Mouse (Mus musculus) heart, embryonic 12.5 days (tissue): Measurements from ENCODE around the gene Bbs9. TPM values are rescaled to one million over a fixed set of nuclear protein-coding genes. Genes with fewer than 3 reads are reported as not detected.
A peak's percentile ranks its signal among the peaks of the same experiment; 100 is the strongest.

Experiments
- ATAC-seq: fragments of 200-750 bp; cut with Nextera tagmentation; 2 replicates; pipeline ENCODE4 v1.8.0; 2017; ENCODE audit warnings: moderate TSS enrichment, moderate library complexity; ENCODE audit not compliant: insufficient number of reproducible peaks, low FRiP score
- H3K27ac ChIP-seq: fragments of 300-500 bp; sonication (generic); 2 replicates; pipeline ENCODE4 v1.5.1; 2016; ENCODE audit warnings: mild to moderate bottlenecking, moderate library complexity; ENCODE audit not compliant: poor library complexity, severe bottlenecking
- H3K27me3 ChIP-seq: fragments of 300-500 bp; sonication (generic); replicated peaks from 2 replicates; pipeline ENCODE4 v1.6.1; 2016; ENCODE audit warnings: mild to moderate bottlenecking, moderate library complexity
- H3K36me3 ChIP-seq: fragments of 300-500 bp; sonication (generic); 2 replicates; pipeline ENCODE4 v1.6.1; 2016; ENCODE audit warnings: mild to moderate bottlenecking, moderate library complexity
- H3K4me1 ChIP-seq: fragments of 300-500 bp; sonication (generic); replicated peaks from 2 replicates; pipeline ENCODE4 v1.6.1; 2016; ENCODE audit warnings: mild to moderate bottlenecking
- H3K4me2 ChIP-seq: fragments of 300-500 bp; sonication (generic); 2 replicates; pipeline ENCODE4 v1.6.1; 2016; ENCODE audit warnings: mild to moderate bottlenecking, moderate library complexity
- H3K4me3 ChIP-seq: fragments of 300-500 bp; sonication (generic); 2 replicates; pipeline ENCODE4 v1.5.1; 2016; ENCODE audit warnings: mild to moderate bottlenecking
- H3K9ac ChIP-seq: fragments of 300-500 bp; sonication (generic); 2 replicates; pipeline ENCODE4 v1.6.1; 2016; ENCODE audit warnings: mild to moderate bottlenecking, moderate library complexity
- H3K9me3 ChIP-seq: fragments of 300-500 bp; sonication (generic); replicated peaks from 2 replicates; pipeline ENCODE4 v1.6.1; 2016; ENCODE audit warnings: mild to moderate bottlenecking, moderate library complexity
- WGBS: fragments of 180-500 bp; shearing (Covaris S2); methylation state at CpG from one replicate; pipeline ENCODE4 v1.1.7; 2016; 5-methylcytosine and 5-hydroxymethylcytosine counted together
- polyA plus RNA-seq: library from polyadenylated mRNA; unstranded; fragments of >200 nt; fragmentation: Nextera tagmentation; extraction: Ambion mirVana; gene quantifications from 2 replicates; pipeline ENCODE4 v1.2.1, GENCODE M21; 2016

The Bbs9 gene
- polyA plus RNA-seq = 7.8 and 8.0 TPM in 2 replicates

- Histone ChIP-seq H3K9ac (peak within 1 kb of the TSS; percentile 73), H3K36me3 (no peaks in the 10 kb centered on the region), H3K27ac (peak within 1 kb of the TSS; percentile 41; the same call in 1 of the 2 replicates), H3K9me3 (no peaks in the 10 kb centered on the region), H3K27me3 (no peaks in the 10 kb centered on the region), H3K4me1 (no peaks in the 10 kb centered on the region), H3K4me3 (peak within 1 kb of the TSS; percentile 60), H3K4me2 (peak within 1 kb of the TSS; percentile 92)
- ATAC-seq = peak; percentile 99
- under 1% methylated on average over 25 of the region's 25 CpGs for WGBS
Observed at GRCm38 (mm10) chr9:22475424-22475868, at the start of gene Bbs9. Gene Bbs9 (plus strand): TSS chr9:22475715.

GRCm38 (mm10) chr9:22428028-22428665 is 47.4 kb upstream of the Bbs9 start:
- H3K9ac ChIP-seq = no peak overlapping the region
- peaks cover 22% of the 10 kb centered on the region for H3K4me1 ChIP-seq
- 0 out of 2 replicates have a peak, but pooled peaks cover 5% of the 10 kb centered on the region for H3K9me3 ChIP-seq
- H3K27ac ChIP-seq = no peak overlapping the region
- ATAC-seq = no peak
- no peaks in the 10 kb centered on the region for H3K36me3 ChIP-seq
- no peaks in the 10 kb centered on the region for H3K27me3 ChIP-seq
- H3K4me2 ChIP-seq = no peak overlapping the region
- 58% methylated on average over 4 of the region's 4 CpGs for WGBS
- H3K4me3 ChIP-seq = no peak overlapping the region

GRCm38 (mm10) chr9:22428666-22429410 is 46.7 kb upstream of the Bbs9 start:
- no peak overlapping the region for H3K9ac ChIP-seq
- H3K4me3 ChIP-seq = no peak overlapping the region
- H3K27me3 ChIP-seq = no peaks in the 10 kb centered on the region
- H3K27ac ChIP-seq = no peak overlapping the region
- 79% methylated on average over 14 of the region's 14 CpGs for WGBS
- no peak for ATAC-seq
- peaks cover 15% of the 10 kb centered on the region for H3K4me1 ChIP-seq
- 0 out of 2 replicates have a peak, but pooled peaks cover 5% of the 10 kb centered on the region for H3K9me3 ChIP-seq
- H3K4me2 ChIP-seq = no peak overlapping the region
- no peaks in the 10 kb centered on the region for H3K36me3 ChIP-seq

GRCm38 (mm10) chr9:22429533-22430241 is 45.8 kb upstream of the Bbs9 start:
- H3K4me1 ChIP-seq = peaks cover 7% of the 10 kb centered on the region
- no peaks in the 10 kb centered on the region for H3K27me3 ChIP-seq
- peak overlapping the region; percentile 29; the same call in 1 of the 2 replicates for H3K4me2 ChIP-seq
- 0 out of 2 replicates have a peak, but pooled peaks cover 5% of the 10 kb centered on the region for H3K9me3 ChIP-seq
- H3K4me3 ChIP-seq = no peak overlapping the region
- H3K27ac ChIP-seq = no peak overlapping the region
- ATAC-seq = no peak
- H3K36me3 ChIP-seq = no peaks in the 10 kb centered on the region
- H3K9ac ChIP-seq = no peak overlapping the region
- 63% methylated on average over 15 of the region's 15 CpGs for whole genome bisulfite sequencing

- Histone ChIP-seq H3K36me3 (no peaks in the 10 kb centered on the region), H3K27me3 (no peaks in the 10 kb centered on the region), H3K9ac (no peak overlapping the region), H3K9me3 (0 out of 2 replicates have a peak, but pooled peaks cover 5% of the 10 kb centered on the region), H3K27ac (no peak overlapping the region), H3K4me1 (peaks cover 7% of the 10 kb centered on the region), H3K4me2 (0 out of 2 replicates have a peak overlapping the region, but pooled peaks have one; percentile 29), H3K4me3 (no peak overlapping the region)
- 34% methylated on average over 5 of the region's 5 CpGs for WGBS
- ATAC-seq = no peak
Observed at GRCm38 (mm10) chr9:22430315-22430840, 45.1 kb upstream of the Bbs9 start.

GRCm38 (mm10) chr9:22433221-22433620 is 42.3 kb upstream of the Bbs9 start:
- WGBS = 80% methylated on average over 2 of the region's 2 CpGs
- Histone ChIP-seq H3K4me3 (no peak overlapping the region), H3K4me1 (peaks cover 7% of the 10 kb centered on the region), H3K4me2 (no peak overlapping the region), H3K27me3 (no peaks in the 10 kb centered on the region), H3K27ac (no peak overlapping the region), H3K9ac (no peak overlapping the region), H3K36me3 (no peaks in the 10 kb centered on the region), H3K9me3 (0 out of 2 replicates have a peak, but pooled peaks cover 5% of the 10 kb centered on the region)
- ATAC-seq = no peak

GRCm38 (mm10) chr9:22434101-22434500 is 41.4 kb upstream of the Bbs9 start:
- Histone ChIP-seq H3K9me3 (0 out of 2 replicates have a peak, but pooled peaks cover 5% of the 10 kb centered on the region), H3K4me3 (no peak overlapping the region), H3K9ac (no peak overlapping the region), H3K36me3 (no peaks in the 10 kb centered on the region), H3K4me2 (no peak overlapping the region), H3K27me3 (no peaks in the 10 kb centered on the region), H3K27ac (no peak overlapping the region), H3K4me1 (peaks cover 5% of the 10 kb centered on the region)
- 72% methylated on average over 2 of the region's 2 CpGs for WGBS
- ATAC-seq = no peak

GRCm38 (mm10) chr9:22438826-22439225 is 36.7 kb upstream of the Bbs9 start:
- H3K4me3 ChIP-seq = no peak overlapping the region
- 51% methylated on average over 1 of the region's 1 CpGs for WGBS
- H3K4me2 ChIP-seq = no peak overlapping the region
- no peaks in the 10 kb centered on the region for H3K27me3 ChIP-seq
- H3K9me3 ChIP-seq = peaks cover 5% of the 10 kb centered on the region
- no peaks in the 10 kb centered on the region for H3K4me1 ChIP-seq
- peaks cover 5% of the 10 kb centered on the region; the same call in 1 of the 2 replicates for H3K36me3 ChIP-seq
- H3K27ac ChIP-seq = no peak overlapping the region
- H3K9ac ChIP-seq = no peak overlapping the region
- no peak for ATAC-seq

- Histone ChIP-seq H3K4me2 (no peak overlapping the region), H3K27me3 (no peaks in the 10 kb centered on the region), H3K27ac (no peak overlapping the region), H3K9me3 (peaks cover 5% of the 10 kb centered on the region), H3K4me3 (no peak overlapping the region), H3K36me3 (peaks cover 29% of the 10 kb centered on the region), H3K9ac (no peak overlapping the region), H3K4me1 (no peaks in the 10 kb centered on the region)
- whole genome bisulfite sequencing = 92% methylated on average over 10 of the region's 10 CpGs
- ATAC-seq = no peak
Observed at GRCm38 (mm10) chr9:22443157-22443556, 32.4 kb upstream of the Bbs9 start.

- H3K4me1 ChIP-seq = no peaks in the 10 kb centered on the region
- H3K27me3 ChIP-seq = no peaks in the 10 kb centered on the region
- H3K9me3 ChIP-seq = peaks cover 5% of the 10 kb centered on the region
- peaks cover 45% of the 10 kb centered on the region for H3K36me3 ChIP-seq
- no peak overlapping the region for H3K27ac ChIP-seq
- H3K4me2 ChIP-seq = no peak overlapping the region
- ATAC-seq = no peak
- no peak overlapping the region for H3K9ac ChIP-seq
- 68% methylated on average over 1 of the region's 1 CpGs for WGBS
- no peak overlapping the region for H3K4me3 ChIP-seq
Observed at GRCm38 (mm10) chr9:22445123-22445522, 30.4 kb upstream of the Bbs9 start.
